Mouse (Mus musculus) kidney, embryonic 15.5 days (tissue): ENCODE measurements around the gene Taar8b. TPM values are rescaled to one million over a fixed set of nuclear protein-coding genes. Genes with fewer than 3 reads are reported as not detected.
"Not testable (repeated sequence)": the region's sequence is repeated elsewhere in the genome, so short reads cannot be mapped to it uniquely, and the experiment has no call there.

Experiments used
- ATAC-seq: fragments of 200-750 bp; cut with Nextera tagmentation; replicated peaks from 2 replicates; pipeline ENCODE4 v1.8.0; 2017; ENCODE audit warnings: moderate TSS enrichment; ENCODE audit not compliant: low FRiP score
- H3K27ac ChIP-seq: fragments of 300-500 bp; sonication (generic); 2 replicates; pipeline ENCODE4 v1.5.1; 2015; ENCODE audit warnings: mild to moderate bottlenecking, inconsistent platforms
- H3K27me3 ChIP-seq: fragments of 300-500 bp; sonication (generic); 2 replicates; pipeline ENCODE4 v1.6.1; 2015; ENCODE audit warnings: inconsistent platforms
- H3K36me3 ChIP-seq: fragments of 300-500 bp; sonication (generic); 2 replicates; pipeline ENCODE4 v1.6.1; 2015; ENCODE audit warnings: inconsistent platforms
- H3K4me1 ChIP-seq: fragments of 300-500 bp; sonication (generic); 2 replicates; pipeline ENCODE4 v1.6.1; 2015; ENCODE audit warnings: inconsistent platforms
- H3K4me2 ChIP-seq: fragments of 300-500 bp; sonication (generic); 2 replicates; pipeline ENCODE4 v1.6.1; 2015; ENCODE audit warnings: moderate library complexity, mild to moderate bottlenecking, inconsistent platforms
- H3K4me3 ChIP-seq: fragments of 300-500 bp; sonication (generic); replicated peaks from 2 replicates; pipeline ENCODE4 v1.5.1; 2015; ENCODE audit warnings: mild to moderate bottlenecking, inconsistent platforms
- H3K9ac ChIP-seq: fragments of 300-500 bp; sonication (generic); 2 replicates; pipeline ENCODE4 v1.6.1; 2015; ENCODE audit warnings: mild to moderate bottlenecking, inconsistent platforms
- H3K9me3 ChIP-seq: fragments of 300-500 bp; sonication (generic); replicated peaks from 2 replicates; pipeline ENCODE4 v1.6.1; 2016; ENCODE audit warnings: inconsistent platforms
- WGBS: fragments of 180-500 bp; shearing (Covaris S2); methylation state at CpG from one replicate; pipeline ENCODE4 v1.1.7; 2015; ENCODE audit warnings: mixed read lengths; 5-methylcytosine and 5-hydroxymethylcytosine counted together
- polyA plus RNA-seq: library from polyadenylated mRNA; unstranded; fragments of >200 nt; fragmentation: Nextera tagmentation; extraction: Ambion mirVana; gene quantifications from 2 replicates; pipeline ENCODE4 v1.2.1, GENCODE M21; 2015

Gene Taar8b
- polyA plus RNA-seq, 1 experiment from 2014 or later: not detected

DNA sequence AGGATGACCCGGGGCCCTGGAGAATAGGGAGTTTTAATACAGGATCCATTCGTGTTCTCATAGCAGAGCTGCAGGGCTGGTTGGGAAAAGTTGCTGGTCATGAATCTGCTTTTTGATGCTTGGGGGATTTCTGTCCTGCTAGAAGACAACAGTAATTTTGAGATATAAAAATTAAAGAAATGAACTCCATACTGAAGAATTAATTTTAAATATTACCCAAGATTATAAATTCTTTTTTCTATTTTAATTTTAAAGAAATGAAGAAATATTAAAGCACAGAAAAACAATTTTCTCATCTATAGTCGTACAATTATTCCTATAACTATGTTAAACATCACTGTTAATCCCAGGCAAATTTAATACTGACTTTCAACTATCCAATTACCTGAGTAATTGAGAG is 9.7 kb upstream of the Taar8b start, which contains the start of gene Taar8c:
Taar8c (minus strand) TSS at position 101 of the 400 bp plus-strand sequence.
- 85% methylated on average over 1 of the region's 3 CpGs for WGBS
- H3K4me1 ChIP-seq, H3K4me2 ChIP-seq, H3K9me3 ChIP-seq, H3K9ac ChIP-seq, H3K27me3 ChIP-seq, ATAC-seq, H3K36me3 ChIP-seq, H3K27ac ChIP-seq, H3K4me3 ChIP-seq: not testable (repeated sequence)

DNA sequence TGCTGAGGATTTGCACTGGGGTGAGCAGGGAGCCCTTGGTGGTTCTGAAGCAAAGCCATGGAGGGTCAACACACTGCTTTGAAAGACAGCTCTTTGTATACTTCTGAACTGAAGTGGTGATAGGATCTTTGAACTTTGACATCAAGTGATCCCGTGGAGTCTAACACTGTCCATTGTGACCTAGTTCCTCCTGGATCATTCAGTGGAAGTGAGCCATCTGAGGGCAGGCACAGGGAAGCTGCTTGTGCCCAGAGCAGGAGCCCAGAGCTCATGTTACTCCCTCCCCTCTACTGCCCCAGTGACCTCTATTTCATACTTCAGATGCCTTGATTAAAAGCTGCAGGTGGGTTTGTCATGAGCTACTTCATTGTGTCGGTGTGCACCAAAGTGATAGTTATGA is 4.9 kb upstream of the Taar8b start:
- not testable (repeated sequence) for H3K4me3 ChIP-seq, ATAC-seq, H3K27ac ChIP-seq, H3K27me3 ChIP-seq, H3K9ac ChIP-seq, H3K4me1 ChIP-seq, H3K4me2 ChIP-seq, H3K9me3 ChIP-seq, H3K36me3 ChIP-seq
- WGBS: 60% methylated on average over 2 of the region's 2 CpGs

DNA sequence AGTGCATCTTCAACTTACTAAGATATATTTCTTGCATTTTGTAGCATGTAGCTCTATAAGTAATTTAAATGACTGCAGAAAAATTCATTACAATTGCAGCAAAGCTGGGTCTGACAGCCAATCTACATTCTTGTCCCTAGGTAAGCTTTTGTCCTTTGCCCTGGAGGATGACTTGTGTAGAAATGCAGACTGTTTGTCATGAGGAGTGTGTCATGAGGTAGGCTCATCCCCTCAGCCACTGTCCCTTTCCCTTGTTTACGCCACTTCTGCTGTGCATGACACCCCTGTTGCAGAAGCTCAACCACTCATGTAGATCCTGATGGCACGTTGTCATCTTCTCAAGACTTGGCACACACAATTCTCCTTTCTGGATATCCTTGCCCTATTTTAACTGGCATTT is 4.9 kb downstream of the Taar8b start:
- H3K4me2 ChIP-seq: no peak overlapping the region
- no peaks in the 10 kb centered on the region for H3K36me3 ChIP-seq
- no peaks in the 10 kb centered on the region for H3K4me1 ChIP-seq
- WGBS: 83% methylated on average over 2 of the region's 2 CpGs
- H3K9ac ChIP-seq: no peak overlapping the region
- H3K27me3 ChIP-seq: no peaks in the 10 kb centered on the region
- no peak overlapping the region for H3K27ac ChIP-seq
- no peaks in the 10 kb centered on the region for H3K9me3 ChIP-seq
- H3K4me3 ChIP-seq: no peak overlapping the region
- no peak for ATAC-seq

- H3K9ac ChIP-seq: no peak overlapping the region
- no peak overlapping the region for H3K4me3 ChIP-seq
- no peak overlapping the region for H3K4me2 ChIP-seq
- no peak for ATAC-seq
- no peaks in the 10 kb centered on the region for H3K4me1 ChIP-seq
- 72% methylated on average over 5 of the region's 5 CpGs for WGBS
- H3K9me3 ChIP-seq: no peaks in the 10 kb centered on the region
- H3K27me3 ChIP-seq: no peaks in the 10 kb centered on the region
- H3K36me3 ChIP-seq: no peaks in the 10 kb centered on the region
- H3K27ac ChIP-seq: no peak overlapping the region
These were observed 5.5 kb downstream of the Taar8b start for GRCm38 (mm10) chr10:24086555-24086954.

DNA sequence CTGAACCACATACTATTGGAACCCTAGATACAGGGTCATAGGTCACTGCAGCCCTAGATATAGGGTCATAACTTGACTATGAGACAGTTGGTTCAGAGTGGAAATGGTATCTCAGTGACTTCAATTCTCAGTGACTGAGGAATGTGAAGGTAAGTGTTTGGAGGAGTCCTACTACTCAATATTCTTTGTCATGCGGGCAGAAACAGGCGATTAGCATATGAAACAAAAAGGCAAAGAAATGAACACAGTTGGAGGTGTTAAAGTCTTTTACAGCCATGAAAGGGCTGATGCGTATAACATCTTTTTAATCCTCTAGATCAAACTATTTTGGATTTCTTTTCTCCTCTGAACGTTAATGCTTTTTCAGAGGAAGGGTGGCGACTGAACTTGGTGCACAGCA is 6.2 kb downstream of the Taar8b start:
- no peak overlapping the region for H3K27ac ChIP-seq
- H3K9ac ChIP-seq: no peak overlapping the region
- no peaks in the 10 kb centered on the region for H3K27me3 ChIP-seq
- no peak overlapping the region for H3K4me3 ChIP-seq
- H3K4me2 ChIP-seq: no peak overlapping the region
- H3K4me1 ChIP-seq: no peaks in the 10 kb centered on the region
- 89% methylated on average over 5 of the region's 5 CpGs for WGBS
- no peaks in the 10 kb centered on the region for H3K36me3 ChIP-seq
- ATAC-seq: no peak
- H3K9me3 ChIP-seq: no peaks in the 10 kb centered on the region

DNA sequence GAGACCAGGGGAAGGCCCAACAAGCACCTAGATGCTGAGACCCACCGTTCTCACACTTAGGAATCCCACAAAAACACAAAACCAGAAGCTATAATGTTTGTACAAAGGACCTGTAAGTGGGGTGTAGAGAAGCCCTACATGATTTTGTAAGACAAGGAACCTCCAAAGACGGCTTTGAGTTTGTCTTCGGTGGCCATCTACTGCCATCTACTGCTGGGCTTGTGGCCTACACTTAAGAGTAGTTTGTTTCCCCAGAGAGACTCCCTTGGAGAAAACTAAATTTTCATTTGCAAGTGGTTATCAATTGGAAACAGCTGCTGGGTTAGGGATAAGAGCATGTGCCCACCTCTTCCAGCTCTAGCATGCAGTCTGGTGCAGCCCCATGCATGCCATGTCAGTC is 11.9 kb downstream of the Taar8b start:
- no peaks in the 10 kb centered on the region for H3K4me1 ChIP-seq
- no peaks in the 10 kb centered on the region for H3K36me3 ChIP-seq
- 39% methylated on average over 3 of the region's 3 CpGs for WGBS
- H3K9me3 ChIP-seq: no peaks in the 10 kb centered on the region
- no peak overlapping the region for H3K9ac ChIP-seq
- H3K27ac ChIP-seq: no peak overlapping the region
- no peak overlapping the region for H3K4me2 ChIP-seq
- H3K27me3 ChIP-seq: no peaks in the 10 kb centered on the region
- no peak for ATAC-seq
- no peak overlapping the region for H3K4me3 ChIP-seq

- H3K27ac ChIP-seq, H3K9me3 ChIP-seq, H3K9ac ChIP-seq, H3K4me3 ChIP-seq, H3K27me3 ChIP-seq, H3K36me3 ChIP-seq, ATAC-seq, H3K4me2 ChIP-seq, H3K4me1 ChIP-seq: not testable (repeated sequence)
- WGBS: 91% methylated on average over 2 of the region's 4 CpGs
These were observed 15.9 kb downstream of the Taar8b start, which contains the start of gene Taar8a for GRCm38 (mm10) chr10:24076200-24076599. Gene Taar8a, plus strand, starts transcription at chr10:24076500.

- H3K36me3 ChIP-seq, H3K4me1 ChIP-seq, H3K4me3 ChIP-seq, H3K9ac ChIP-seq, H3K27me3 ChIP-seq, ATAC-seq, H3K27ac ChIP-seq, H3K4me2 ChIP-seq, H3K9me3 ChIP-seq: not testable (repeated sequence)
- 28% methylated on average over 2 of the region's 2 CpGs for WGBS
These were observed 17.3 kb downstream of the Taar8b start for GRCm38 (mm10) chr10:24074751-24075150.

- Histone ChIP-seq H3K4me2 (no peak overlapping the region), H3K27me3 (no peaks in the 10 kb centered on the region), H3K36me3 (no peaks in the 10 kb centered on the region), H3K9ac (no peak overlapping the region), H3K27ac (no peak overlapping the region), H3K9me3 (no peaks in the 10 kb centered on the region), H3K4me1 (no peaks in the 10 kb centered on the region), H3K4me3 (no peak overlapping the region)
- WGBS: 74% methylated on average over 3 of the region's 3 CpGs
- ATAC-seq: no peak
These were observed 33.1 kb downstream of the Taar8b start for GRCm38 (mm10) chr10:24058986-24059385.

DNA sequence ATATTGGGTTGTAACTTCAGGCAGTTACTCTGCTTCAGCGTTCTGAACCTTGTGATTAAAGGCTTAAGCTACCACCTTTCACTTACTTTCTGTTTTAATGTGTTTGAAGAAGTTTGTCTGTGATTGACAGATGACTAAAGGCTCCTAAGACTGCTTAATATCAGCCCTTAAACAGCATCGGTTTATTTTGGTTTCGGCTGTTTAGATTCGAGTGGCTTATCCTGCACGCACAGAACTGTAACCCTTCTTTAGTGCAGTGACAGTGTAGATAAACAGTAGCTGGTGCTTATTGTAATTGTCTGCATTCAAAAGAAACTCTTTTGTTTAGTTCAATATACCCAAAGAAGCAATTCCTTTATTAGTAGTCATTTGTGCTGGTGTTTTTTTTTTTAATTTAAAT is 40.1 kb downstream of the Taar8b start:
- no peak for ATAC-seq
- no peak overlapping the region for H3K4me2 ChIP-seq
- H3K27ac ChIP-seq: no peak overlapping the region
- no peaks in the 10 kb centered on the region for H3K9me3 ChIP-seq
- H3K4me3 ChIP-seq: no peak overlapping the region
- no peaks in the 10 kb centered on the region for H3K4me1 ChIP-seq
- 77% methylated on average over 5 of the region's 5 CpGs for WGBS
- no peak overlapping the region for H3K9ac ChIP-seq
- no peaks in the 10 kb centered on the region for H3K36me3 ChIP-seq
- H3K27me3 ChIP-seq: no peaks in the 10 kb centered on the region

- Histone ChIP-seq H3K27me3 (no peaks in the 10 kb centered on the region), H3K27ac (no peak within 1 kb of the TSS), H3K4me2 (no peak within 1 kb of the TSS), H3K9me3 (no peaks in the 10 kb centered on the region), H3K4me1 (no peaks in the 10 kb centered on the region), H3K9ac (no peak within 1 kb of the TSS), H3K4me3 (no peak within 1 kb of the TSS), H3K36me3 (no peaks in the 10 kb centered on the region)
- no peak for ATAC-seq
These were observed 42.9 kb downstream of the Taar8b start, which contains the start of gene Taar7f for GRCm38 (mm10) chr10:24049210-24049609. Gene Taar7f, plus strand, starts transcription at chr10:24049510.
